Mouse (Mus musculus) kidney, postnatal 4 days (tissue): ENCODE data around the gene Ccl27a.
A peak's percentile ranks its signal among the peaks of the same experiment; 100 is the strongest.

Source experiments
- DNase-seq, 2 experiments: peaks; one replicate each; pipeline ENCODE4 v3.0.0; 2021; ENCODE audit warnings: mixed read lengths in 2 of 2

Gene Ccl27a

GRCm38 (mm10) chr4:41755338-41756305 is 18.4 kb downstream of the Ccl27a start, which contains the start of gene Sigmar1:
TSS of gene Sigmar1 (minus strand) at chr4:41756157.
- peak; percentile 90 to 94 for DNase-seq

DNA sequence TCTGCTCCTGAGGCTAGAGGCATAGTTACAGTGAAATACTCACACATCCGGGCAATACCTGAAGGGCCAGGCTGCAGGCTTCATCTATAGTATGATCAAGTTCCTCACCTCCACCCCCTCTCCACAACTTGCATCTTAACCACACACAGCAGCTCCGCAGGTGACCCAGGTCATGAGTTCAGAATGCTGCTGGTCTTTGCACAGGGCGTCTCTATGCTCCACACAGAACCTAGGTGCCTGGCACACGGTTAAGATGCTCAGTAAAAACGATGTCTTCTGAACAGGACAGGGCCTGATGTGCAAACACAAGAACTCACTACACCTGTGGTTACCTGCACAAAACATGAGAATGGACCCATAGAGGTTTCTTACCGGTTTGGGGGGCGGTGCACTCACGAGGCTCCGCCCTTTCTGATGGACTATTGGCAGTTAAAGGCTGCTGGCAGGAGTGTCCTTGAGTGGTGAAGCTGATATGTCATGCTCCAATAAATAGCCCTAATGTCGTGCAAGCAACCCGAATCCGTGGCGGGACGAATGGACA is 19.2 kb downstream of the Ccl27a start, which contains the start of gene Galt:
TSS of gene Galt (plus strand) at position 432 of the 541 bp plus-strand sequence.
- no peak for DNase-seq

- DNase-seq: no peak
These were observed 29.0 kb downstream of the Ccl27a start for GRCm38 (mm10) chr4:41745021-41745420.

GRCm38 (mm10) chr4:41744131-41744530 is 29.9 kb downstream of the Ccl27a start:
- no peak for DNase-seq

DNA sequence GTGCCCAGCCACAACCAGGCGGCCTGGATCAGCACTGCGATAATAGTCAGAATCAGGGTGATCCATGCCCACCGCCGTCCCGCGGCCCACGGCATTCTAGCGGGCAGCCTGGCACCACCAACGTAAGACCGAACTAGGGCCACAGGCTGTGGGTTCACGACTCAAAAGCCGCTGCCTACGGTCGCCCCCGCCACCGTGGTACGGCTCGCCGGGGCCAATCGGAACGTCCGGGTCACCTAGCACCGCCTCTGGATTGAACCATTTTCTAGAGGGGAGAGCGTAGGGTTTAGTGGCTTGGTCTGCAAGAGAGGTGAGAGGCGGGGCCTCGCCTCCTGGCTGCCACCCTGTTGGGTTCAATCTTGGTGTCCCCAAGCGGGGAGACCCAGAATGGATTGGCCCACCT is 32.9 kb downstream of the Ccl27a start:
- peak; percentile 90 to 95 for DNase-seq

DNA sequence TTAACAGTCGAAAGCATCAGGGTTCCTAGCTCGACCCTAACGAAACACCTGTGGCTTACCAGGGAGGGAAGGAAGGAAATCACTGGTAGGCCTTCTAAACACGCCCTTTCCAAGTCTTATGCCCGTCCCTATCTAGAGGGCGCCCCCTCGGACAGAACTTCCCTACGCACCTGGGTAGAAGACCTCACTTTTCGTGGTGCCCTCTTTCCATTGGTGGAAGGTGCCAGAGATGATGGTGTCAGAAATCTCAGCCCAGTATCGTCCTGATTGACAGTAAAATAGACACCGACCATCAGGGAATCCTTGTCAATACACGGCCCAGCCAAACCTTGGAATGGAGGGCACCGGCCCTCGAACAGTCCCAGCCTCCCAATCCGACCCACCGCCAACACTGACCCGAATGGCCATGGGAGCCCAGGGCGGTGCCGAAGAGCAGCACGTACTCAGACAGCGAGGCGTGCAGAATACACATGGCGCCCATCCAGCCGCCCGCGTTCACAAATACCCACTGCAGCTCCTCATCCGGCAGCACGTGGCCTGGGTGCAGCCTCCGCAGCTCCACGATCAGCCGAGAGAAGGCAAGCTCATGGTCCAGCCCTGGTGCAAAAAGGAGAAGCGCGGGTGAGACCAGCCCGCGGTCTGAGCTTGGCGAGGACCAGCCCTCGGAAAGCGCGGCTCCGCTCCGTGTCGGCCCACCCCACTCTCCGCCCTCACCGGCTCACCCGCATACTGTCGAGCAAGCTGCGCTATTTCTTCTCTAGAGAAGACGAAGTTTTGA is 33.5 kb downstream of the Ccl27a start:
- peak in 1 of 2 experiments; percentile 41 for DNase-seq

DNA sequence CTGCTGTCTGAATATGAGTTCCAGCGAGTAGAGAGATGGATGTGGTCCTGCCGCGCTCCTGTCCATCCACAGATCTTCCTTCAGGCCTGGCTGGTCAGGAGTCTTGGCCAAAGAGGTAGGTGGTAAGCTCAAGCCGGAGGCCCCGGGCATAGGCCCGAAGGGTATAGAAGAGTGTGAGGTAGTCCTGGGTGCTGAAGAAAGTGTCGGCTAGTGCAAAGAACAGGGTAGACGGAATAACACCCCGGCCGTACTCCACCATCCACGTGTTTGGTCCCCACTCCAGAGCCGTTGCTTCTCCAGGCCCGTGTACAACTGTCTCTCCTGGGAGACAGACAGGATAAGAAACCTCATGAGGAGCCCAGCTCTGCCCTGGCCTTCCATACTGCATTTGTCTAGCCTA is 34.8 kb downstream of the Ccl27a start:
- no peak for DNase-seq

- no peak for DNase-seq
These were observed 35.8 kb downstream of the Ccl27a start for GRCm38 (mm10) chr4:41738256-41738603.

GRCm38 (mm10) chr4:41737602-41738255 is 36.3 kb downstream of the Ccl27a start:
- DNase-seq: peak; percentile 83 to 87

DNA sequence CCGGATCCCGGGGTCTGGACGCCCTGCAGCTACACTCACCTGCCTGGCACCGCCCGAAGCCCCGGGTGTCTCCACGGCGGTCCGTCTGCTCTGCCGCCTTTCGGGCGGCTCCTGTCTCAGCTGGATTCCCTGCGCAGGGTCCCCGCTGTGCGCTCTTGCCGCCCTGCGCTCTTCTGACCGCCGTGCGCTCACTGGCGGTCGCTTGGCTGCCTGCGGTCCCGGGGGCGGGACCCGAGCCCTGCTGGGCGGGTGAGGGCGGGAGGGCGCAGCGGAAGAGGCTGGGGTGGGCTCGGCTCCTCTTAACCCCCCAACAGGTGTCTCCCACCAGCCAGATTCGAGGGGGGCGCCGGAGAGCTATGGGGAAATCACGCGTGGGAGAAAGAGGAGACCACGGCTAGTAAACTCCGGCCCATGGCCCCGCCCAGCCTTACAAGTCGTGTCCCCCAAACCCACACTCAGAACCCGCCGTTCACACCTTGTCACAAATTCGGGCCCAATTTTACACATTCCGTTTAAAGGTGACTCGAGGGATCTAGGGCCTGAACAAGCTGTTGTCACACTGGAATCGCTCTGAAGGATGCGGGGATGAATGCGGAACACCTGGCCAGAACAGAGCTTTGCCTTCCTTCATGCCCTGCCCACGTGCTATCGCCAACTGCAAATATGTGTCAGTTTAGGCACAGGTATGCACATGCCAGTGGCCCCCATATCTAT is 42.8 kb downstream of the Ccl27a start, which contains the start of gene Arid3c:
TSS of gene Arid3c (minus strand) at position 91 of the 714 bp plus-strand sequence.
- peak; percentile 26 to 54 for DNase-seq

- DNase-seq: no peak
These were observed 47.0 kb downstream of the Ccl27a start for GRCm38 (mm10) chr4:41726826-41727621.

DNA sequence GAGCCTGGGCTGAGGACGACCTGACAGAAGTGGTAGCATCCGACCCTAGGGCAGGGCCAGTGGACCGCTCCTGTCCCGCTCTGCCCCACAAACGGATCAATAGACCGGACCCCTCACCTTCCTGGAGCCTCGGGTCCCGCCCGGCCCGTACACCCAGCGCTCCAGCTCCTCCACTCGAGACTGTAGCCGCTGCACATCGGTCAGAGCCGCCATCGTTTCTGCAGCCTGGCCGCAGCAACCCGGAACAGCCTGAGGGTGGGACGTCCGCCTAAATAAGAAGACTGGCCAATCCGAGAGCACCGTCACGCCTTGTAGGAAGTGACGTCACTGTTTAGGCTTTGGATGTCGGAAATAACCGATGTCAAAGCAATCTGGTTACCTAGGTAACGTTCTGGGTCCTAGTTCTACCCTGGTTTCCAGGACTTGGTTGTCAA is 51.1 kb downstream of the Ccl27a start, which contains the start of gene Dctn3:
TSS of gene Dctn3 (minus strand) at position 253 of the 434 bp plus-strand sequence.
- peak; percentile 87 to 92 for DNase-seq
